Mouse (Mus musculus) thymus, adult 2 months (tissue): Measurements from ENCODE around the gene Epha3.

Experiments
- CTCF ChIP-seq: fragments of 200-500 bp; IDR thresholded peaks from 2 replicates; pipeline ENCODE4 v1.5.1; 2012; ENCODE audit warnings: mild to moderate bottlenecking, control low read depth, low read length, moderate library complexity, borderline replicate concordance; ENCODE audit not compliant: control insufficient read depth, poor library complexity, insufficient read depth; ENCODE audit errors: extremely low read depth
- POLR2A ChIP-seq: fragments of 200-500 bp; IDR thresholded peaks from 2 replicates; pipeline ENCODE4 v1.6.1; 2012; ENCODE audit warnings: mild to moderate bottlenecking, low read length, control low read depth, moderate library complexity; ENCODE audit not compliant: control insufficient read depth, poor library complexity, insufficient read depth; ENCODE audit errors: extremely low read depth

DNA sequence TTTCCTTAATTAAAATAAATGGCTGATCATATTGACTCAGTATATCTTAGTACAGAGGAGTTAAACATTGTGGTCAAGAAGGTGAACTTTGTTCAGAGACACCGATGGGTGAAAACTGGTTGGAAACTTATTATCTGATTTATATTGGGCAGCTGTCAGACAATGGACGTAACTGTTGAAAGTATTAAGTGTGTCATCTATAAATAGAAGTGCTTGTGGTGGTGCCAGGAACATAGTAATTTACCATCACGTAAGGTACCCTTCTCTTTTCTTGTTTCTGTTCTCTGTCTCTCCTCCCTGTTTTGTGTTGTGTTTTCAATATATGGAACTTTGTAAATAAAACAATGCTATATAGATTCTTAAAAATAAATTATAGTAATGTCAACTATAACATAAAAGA lies 174.6 kb downstream of the Epha3 start:
- TF ChIP-seq CTCF (no peak), POLR2A (no peak)
